Mouse (Mus musculus) CH12.LX (cell line): ENCODE data around the gene C1ql1. TPM values are rescaled to one million over a fixed set of nuclear protein-coding genes. Genes with fewer than 3 reads are reported as not detected.

Source experiments
- DNase-seq: peaks from one replicate; pipeline ENCODE4 v3.0.0-alpha.2; 2013; ENCODE audit errors: extremely low read depth
- H3K27ac ChIP-seq: 2 replicates; pipeline ENCODE4 v1.5.1; 2012; ENCODE audit warnings: low read depth, mild to moderate bottlenecking, control low read depth, moderate library complexity; ENCODE audit not compliant: insufficient read depth
- H3K27me3 ChIP-seq: replicated peaks from 2 replicates; pipeline ENCODE3; 2012; ENCODE audit warnings: inconsistent platforms
- H3K36me3 ChIP-seq, 2 experiments: replicated peaks in 1 of 2; 2 replicates each; pipeline versions ENCODE3 to v1.6.1; 2012; ENCODE audit warnings: inconsistent platforms in 1 of 2, low read length in 1 of 2, mild to moderate bottlenecking in 1 of 2, mixed read lengths in 1 of 2, moderate library complexity in 1 of 2; ENCODE audit not compliant: control insufficient read depth in 1 of 2, insufficient read depth in 1 of 2
- H3K4me1 ChIP-seq, 2 experiments: 2 replicates each; pipeline ENCODE4 v1.6.1; 2012; ENCODE audit warnings: inconsistent platforms in 1 of 2, moderate library complexity in 1 of 2; ENCODE audit not compliant: insufficient read depth in 2 of 2, control insufficient read depth in 1 of 2
- H3K4me2 ChIP-seq: 2 replicates; pipeline ENCODE4 v1.6.1; 2012; ENCODE audit warnings: low read depth, mild to moderate bottlenecking, control low read depth; ENCODE audit not compliant: poor library complexity, insufficient read depth, severe bottlenecking
- H3K4me3 ChIP-seq, 3 experiments: fragments of 150-350 bp in 1 of 3; sonication (generic) in 1 of 3; replicated peaks in 1 of 3; 2 replicates each; pipeline versions ENCODE3 to v1.5.1; 2011 to 2012; ENCODE audit warnings: low read depth in 2 of 3, low read length in 2 of 3, mild to moderate bottlenecking in 2 of 3, moderate library complexity in 2 of 3, control low read depth in 1 of 3, improper control_type of control experiment in 1 of 3, inconsistent platforms in 1 of 3, mixed read lengths in 1 of 3; ENCODE audit not compliant: poor library complexity in 1 of 3
- H3K79me2 ChIP-seq: replicated peaks from 2 replicates; pipeline ENCODE4 v1.6.1; 2012; ENCODE audit warnings: mild to moderate bottlenecking, moderate library complexity; ENCODE audit not compliant: control insufficient read depth, poor library complexity, insufficient read depth, severe bottlenecking; ENCODE audit errors: extremely low read depth
- H3K9ac ChIP-seq: 2 replicates; pipeline ENCODE4 v1.6.1; 2012; ENCODE audit warnings: low read depth, mild to moderate bottlenecking, control low read depth, moderate library complexity; ENCODE audit not compliant: insufficient read depth
- H3K9me3 ChIP-seq: replicated peaks from 2 replicates; pipeline ENCODE3; 2012; ENCODE audit warnings: low read length, inconsistent platforms, mixed read lengths
- BHLHE40 ChIP-seq: IDR thresholded peaks from 2 replicates; pipeline ENCODE4 v1.6.1; 2011; ENCODE audit warnings: mild to moderate bottlenecking, low read depth, low read length, improper control_type of control experiment
- CHD1 ChIP-seq: IDR thresholded peaks from 2 replicates; pipeline ENCODE4 v1.6.1; 2012; ENCODE audit warnings: low read depth, low read length, improper control_type of control experiment, inconsistent platforms
- CHD2 ChIP-seq: IDR thresholded peaks from 2 replicates; pipeline ENCODE4 v1.6.1; 2011; ENCODE audit warnings: low read length, improper control_type of control experiment
- E2F4 ChIP-seq: IDR thresholded peaks from 2 replicates; pipeline ENCODE4 v1.6.1; 2011; ENCODE audit warnings: low read depth, low read length, improper control_type of control experiment; ENCODE audit not compliant: insufficient replicate concordance
- ELF1 ChIP-seq: IDR thresholded peaks from 2 replicates; pipeline ENCODE4 v1.6.1; 2014; ENCODE audit warnings: low read depth, mild to moderate bottlenecking, inconsistent platforms, low read length, improper control_type of control experiment
- EP300 ChIP-seq: IDR thresholded peaks from 2 replicates; pipeline ENCODE4 v1.6.1; 2011; ENCODE audit warnings: low read length, improper control_type of control experiment
- ETS1 ChIP-seq: conservative IDR thresholded peaks from 2 replicates; pipeline ENCODE4 v1.6.1; 2012; ENCODE audit warnings: low read depth, mild to moderate bottlenecking, inconsistent platforms, low read length, improper control_type of control experiment, moderate library complexity
- GABPA ChIP-seq: IDR thresholded peaks from 2 replicates; pipeline ENCODE4 v1.6.1; 2012; ENCODE audit warnings: low read depth, low read length, improper control_type of control experiment, inconsistent platforms; ENCODE audit not compliant: insufficient replicate concordance
- HCFC1 ChIP-seq: IDR thresholded peaks from 2 replicates; pipeline ENCODE4 v1.6.1; 2012; ENCODE audit warnings: low read depth, mild to moderate bottlenecking, inconsistent platforms, low read length, improper control_type of control experiment
- IRF4 ChIP-seq: IDR thresholded peaks from 2 replicates; pipeline ENCODE4 v1.6.1; 2014; ENCODE audit warnings: low read depth, mild to moderate bottlenecking, inconsistent platforms, low read length, improper control_type of control experiment
- KAT2A ChIP-seq: IDR thresholded peaks from 2 replicates; pipeline ENCODE4 v1.6.1; 2012; ENCODE audit warnings: low read length, improper control_type of control experiment, inconsistent platforms; ENCODE audit not compliant: insufficient replicate concordance
- MAFK ChIP-seq: IDR thresholded peaks from 2 replicates; pipeline ENCODE4 v1.6.1; 2011; ENCODE audit warnings: low read length, improper control_type of control experiment; ENCODE audit not compliant: insufficient replicate concordance
- MAX ChIP-seq: IDR thresholded peaks from 2 replicates; pipeline ENCODE4 v1.6.1; 2011; ENCODE audit warnings: low read length, improper control_type of control experiment
- MAZ ChIP-seq: IDR thresholded peaks from 2 replicates; pipeline ENCODE4 v1.6.1; 2012; ENCODE audit warnings: low read depth, mild to moderate bottlenecking, inconsistent platforms, low read length, improper control_type of control experiment, moderate library complexity
- MXI1 ChIP-seq: IDR thresholded peaks from 2 replicates; pipeline ENCODE4 v1.6.1; 2011; ENCODE audit warnings: mild to moderate bottlenecking, low read depth, low read length, improper control_type of control experiment
- MYC ChIP-seq: IDR thresholded peaks from 2 replicates; pipeline ENCODE4 v1.6.1; 2011; ENCODE audit warnings: low read depth, mild to moderate bottlenecking, improper control_type of control experiment, low read length
- RCOR1 ChIP-seq: conservative IDR thresholded peaks from 2 replicates; pipeline ENCODE4 v1.6.1; 2012; ENCODE audit warnings: low read depth, mild to moderate bottlenecking, inconsistent platforms, low read length, improper control_type of control experiment
- SIN3A ChIP-seq: IDR thresholded peaks from 2 replicates; pipeline ENCODE4 v1.6.1; 2012; ENCODE audit warnings: low read length, improper control_type of control experiment, inconsistent platforms
- SMC3 ChIP-seq: IDR thresholded peaks from 2 replicates; pipeline ENCODE4 v1.6.1; 2011; ENCODE audit warnings: low read depth, low read length, improper control_type of control experiment
- TBP ChIP-seq: conservative IDR thresholded peaks from 2 replicates; pipeline ENCODE4 v1.6.1; 2011; ENCODE audit warnings: low read depth, low read length, improper control_type of control experiment
- TCF12 ChIP-seq: IDR thresholded peaks from 2 replicates; pipeline ENCODE4 v1.6.1; 2014; ENCODE audit warnings: low read depth, mild to moderate bottlenecking, inconsistent platforms, low read length, improper control_type of control experiment
- UBTF ChIP-seq: IDR thresholded peaks from 2 replicates; pipeline ENCODE4 v1.6.1; 2012; ENCODE audit warnings: low read depth, mild to moderate bottlenecking, inconsistent platforms, low read length, improper control_type of control experiment, moderate library complexity
- USF1 ChIP-seq: IDR thresholded peaks from 2 replicates; pipeline ENCODE4 v1.6.1; 2014; ENCODE audit warnings: low read depth, mild to moderate bottlenecking, inconsistent platforms, low read length, improper control_type of control experiment
- USF2 ChIP-seq: conservative IDR thresholded peaks from 2 replicates; pipeline ENCODE4 v1.6.1; 2011; ENCODE audit warnings: low read depth, low read length, improper control_type of control experiment
- ZKSCAN1 ChIP-seq: IDR thresholded peaks from 2 replicates; pipeline ENCODE4 v1.6.1; 2012; ENCODE audit warnings: low read depth, inconsistent platforms, low read length, improper control_type of control experiment, borderline replicate concordance
- ZNF384 ChIP-seq: IDR thresholded peaks from 2 replicates; pipeline ENCODE4 v1.6.1; 2012; ENCODE audit warnings: low read depth, low read length, improper control_type of control experiment, inconsistent platforms
- dilution Hi-C: fragments of 300-500 bp; cut with MboI; formaldehyde crosslinking; loops from 2 replicates; pipeline ENCODE4 v1.14.3; 2020; ENCODE audit warnings: low sequenced_read_pairs; ENCODE audit not compliant: extremely low pct_unique_long_range_greater_than_20kb, extremely low pct_ligation_motif_present
- in situ Hi-C: fragments of 300-500 bp; cut with MboI; formaldehyde crosslinking; loops from 3 replicates; pipeline ENCODE4 v1.14.3; 2019; ENCODE audit warnings: low sequenced_read_pairs, low pct_ligation_motif_present, low pct_unique_long_range_greater_than_20kb, mixed read lengths
- polyA plus RNA-seq: library from polyadenylated mRNA; unstranded; fragments of >175 nt; gene quantifications from 2 replicates; pipeline ENCODE4 v1.2.1, GENCODE M21; 2012; ENCODE audit warnings: low read depth; ENCODE audit not compliant: insufficient read length
- total RNA-seq, 2 experiments: library from RNA; depleted of rRNA; stranded (reverse); fragments of 300-350 nt in 1 of 2; fragments of >200 nt in 1 of 2; gene quantifications; 2 replicates each; pipeline ENCODE4 v1.2.3; 2012 to 2014

C1ql1 gene
- total and polyA plus RNA-seq, 3 experiments = not detected

GRCm38 (mm10) chr11:102937529-102938182 is 8.8 kb downstream of the C1ql1 start:
- no peak overlapping the region for H3K4me2 ChIP-seq
- no peak overlapping the region for H3K4me3 ChIP-seq
- peaks cover 44% of the 10 kb centered on the region for H3K27me3 ChIP-seq
- H3K79me2 ChIP-seq = no peaks in the 10 kb centered on the region
- H3K9ac ChIP-seq = no peak overlapping the region
- peaks cover 3 to 48% of the 10 kb centered on the region in 2 experiments for H3K4me1 ChIP-seq
- H3K9me3 ChIP-seq = no peaks in the 10 kb centered on the region
- in situ Hi-C loops (no loop called here), dilution Hi-C loops (no loop called here)
- TF ChIP-seq MXI1 = no peak
- TF ChIP-seq KAT2A = no peak
- TF ChIP-seq USF1 = no peak
- no peak for TF ChIP-seq ETS1
- TF ChIP-seq ELF1 = no peak
- no peak for TF ChIP-seq ZKSCAN1
- no peak for TF ChIP-seq MAZ
- no peak for TF ChIP-seq GABPA
- TF ChIP-seq UBTF = no peak
- TF ChIP-seq MAX = no peak
- TF ChIP-seq USF2 = no peak
- no peak for TF ChIP-seq IRF4
- TF ChIP-seq CHD2 = no peak
- no peak for TF ChIP-seq SIN3A
- no peak for TF ChIP-seq TBP
- TF ChIP-seq BHLHE40 = no peak
- DNase-seq = no peak
- no peak overlapping the region for H3K27ac ChIP-seq
- H3K36me3 ChIP-seq = no peaks in the 10 kb centered on the region

DNA sequence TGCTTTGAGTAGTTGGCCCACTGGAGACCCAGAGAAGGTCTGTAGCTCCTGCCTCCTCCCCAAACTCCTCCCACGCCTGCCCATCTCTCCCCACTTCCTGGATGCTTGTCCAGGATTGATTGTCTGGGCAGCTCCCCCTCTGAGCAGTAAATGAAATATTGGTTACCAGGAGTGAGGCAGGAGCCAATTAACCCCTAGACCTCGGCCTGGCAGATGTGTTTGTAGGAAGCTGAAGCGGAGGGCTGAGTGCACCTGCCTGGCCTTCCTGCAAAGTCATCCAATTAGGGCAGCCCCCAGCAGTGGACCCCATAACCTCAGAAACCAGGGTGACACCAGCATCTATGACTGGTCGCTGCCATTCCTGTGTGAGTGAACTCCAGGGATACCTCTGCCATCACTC is 10.2 kb downstream of the C1ql1 start:
- in situ Hi-C loops (no loop called here), dilution Hi-C loops (no loop called here)
- no peak overlapping the region for H3K27ac ChIP-seq
- no peak overlapping the region for H3K4me2 ChIP-seq
- H3K36me3 ChIP-seq = no peaks in the 10 kb centered on the region
- peaks cover 12 to 59% of the 10 kb centered on the region in 2 experiments for H3K4me1 ChIP-seq
- H3K9ac ChIP-seq = no peak overlapping the region
- TF ChIP-seq EP300 = no peak
- TF ChIP-seq TCF12 = no peak
- TF ChIP-seq MYC = no peak
- TF ChIP-seq IRF4 = no peak
- TF ChIP-seq USF2 = no peak
- no peak for TF ChIP-seq ETS1
- no peak for TF ChIP-seq MAZ
- no peak for TF ChIP-seq ELF1
- no peak for TF ChIP-seq E2F4
- no peak for TF ChIP-seq RCOR1
- TF ChIP-seq MAFK = no peak
- no peak for TF ChIP-seq CHD1
- no peak for TF ChIP-seq MAX
- no peak for TF ChIP-seq ZNF384
- no peak for TF ChIP-seq CHD2
- TF ChIP-seq HCFC1 = no peak
- TF ChIP-seq SMC3 = no peak
- DNase-seq = no peak
- H3K27me3 ChIP-seq = peaks cover 33% of the 10 kb centered on the region
- no peaks in the 10 kb centered on the region for H3K79me2 ChIP-seq
- peaks cover 3% of the 10 kb centered on the region for H3K9me3 ChIP-seq
- no peak overlapping the region for H3K4me3 ChIP-seq
